Mouse (Mus musculus): ENCODE results near the gene Nr3c2.

Gene Nr3c2

DNA sequence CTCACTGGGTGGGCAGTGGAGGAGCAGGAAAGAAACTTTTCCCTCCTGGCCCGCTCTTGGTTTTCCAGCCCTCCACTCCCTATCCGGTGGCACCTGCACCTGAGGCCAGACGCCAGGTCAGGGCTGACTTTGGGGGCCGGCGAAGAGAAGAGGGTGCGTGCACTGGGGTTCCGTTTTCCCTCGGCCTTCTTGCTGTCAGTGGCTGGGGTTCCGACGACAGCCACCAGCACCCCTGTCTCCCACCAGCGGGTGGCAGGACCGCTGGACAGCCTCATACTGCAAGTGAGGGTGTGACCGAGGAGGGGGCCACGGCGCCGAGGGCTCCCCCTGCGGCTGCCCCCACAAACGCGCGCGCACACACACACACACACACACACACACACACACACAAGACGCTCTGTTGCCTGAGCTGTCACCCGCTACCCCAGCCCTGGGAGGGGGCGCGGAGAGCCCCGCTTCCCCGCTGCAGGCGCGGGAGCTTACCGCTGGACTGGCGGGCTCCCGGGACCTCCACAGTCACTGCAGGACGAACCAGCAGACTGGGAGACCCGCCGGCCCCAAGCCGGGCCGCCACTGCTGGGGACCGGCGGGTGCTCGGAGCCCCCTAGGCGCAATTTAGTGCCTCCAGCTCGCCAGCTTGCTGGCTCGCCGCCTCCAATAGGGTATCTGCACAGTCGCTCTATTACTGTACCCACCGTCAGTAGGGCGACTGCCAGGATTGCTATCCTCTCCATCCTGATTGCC lies at the start of gene Nr3c2:
Gene Nr3c2, plus strand, starts transcription at position 32 of the 744 bp plus-strand sequence.
- peak; percentile 48 for DNase-seq (ENCODE audit: low spot score)

DNA sequence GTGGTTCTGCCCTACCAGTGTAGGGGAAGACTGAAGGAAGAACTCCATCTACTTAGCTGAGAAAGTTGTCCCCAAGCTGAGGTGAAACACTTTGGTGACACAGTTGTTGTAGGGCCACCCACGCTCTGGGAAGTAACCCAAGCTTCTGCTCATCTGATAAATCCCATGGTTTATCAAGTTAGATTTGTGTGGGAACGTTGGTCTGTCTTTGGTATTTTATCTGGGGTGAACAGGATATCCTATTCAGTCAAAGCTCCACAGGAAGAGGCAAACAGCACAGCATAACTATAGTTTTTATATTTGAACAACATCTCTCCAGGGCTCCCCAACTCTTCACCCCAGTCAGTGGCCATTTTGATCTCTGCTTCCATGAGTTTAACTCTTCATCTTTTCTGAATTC lies 40.7 kb upstream of the Nr3c2 start:
- no peak for DNase-seq (ENCODE audit: low spot score)

DNA sequence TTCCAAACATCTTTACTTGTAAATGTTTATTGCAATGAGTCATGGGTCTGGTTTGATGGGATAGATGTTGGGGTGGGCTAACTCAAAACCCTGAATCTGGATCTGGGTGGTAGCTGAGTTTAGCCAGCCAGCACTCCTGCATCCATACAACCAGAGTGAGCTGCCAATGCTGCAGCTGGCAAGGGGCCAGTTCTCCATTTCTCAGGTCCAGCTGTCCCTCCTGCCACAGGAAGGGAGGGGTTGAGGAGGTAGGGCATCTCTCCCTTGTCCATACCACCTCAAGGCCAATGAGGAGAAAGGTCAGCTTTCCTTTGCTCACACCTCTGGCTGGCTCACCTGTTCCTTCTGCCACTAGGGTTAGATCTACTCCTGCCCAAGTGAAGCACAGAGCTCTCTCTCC lies 39.5 kb upstream of the Nr3c2 start:
- no peak for DNase-seq (ENCODE audit: low spot score)

DNA sequence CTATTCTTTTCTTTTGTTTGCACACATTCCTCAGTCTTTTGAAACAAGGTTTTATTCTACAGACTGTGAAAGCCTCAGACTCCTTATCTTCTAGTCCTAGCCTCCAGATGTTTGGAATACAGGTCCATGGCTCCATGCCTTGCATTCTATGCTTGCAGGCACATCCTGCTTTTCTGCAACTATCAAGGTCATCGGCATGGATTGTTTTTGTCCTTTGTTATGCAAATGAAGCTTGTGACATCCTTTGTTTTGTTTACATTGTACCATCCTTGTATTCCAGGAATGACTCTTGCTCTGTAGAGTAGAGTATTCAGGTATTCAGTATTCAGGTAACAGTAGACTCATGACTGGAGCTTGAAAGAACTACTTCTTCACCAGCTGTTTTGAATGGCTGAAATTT lies 36.2 kb upstream of the Nr3c2 start:
- DNase-seq (ENCODE audit: low spot score) = no peak

DNA sequence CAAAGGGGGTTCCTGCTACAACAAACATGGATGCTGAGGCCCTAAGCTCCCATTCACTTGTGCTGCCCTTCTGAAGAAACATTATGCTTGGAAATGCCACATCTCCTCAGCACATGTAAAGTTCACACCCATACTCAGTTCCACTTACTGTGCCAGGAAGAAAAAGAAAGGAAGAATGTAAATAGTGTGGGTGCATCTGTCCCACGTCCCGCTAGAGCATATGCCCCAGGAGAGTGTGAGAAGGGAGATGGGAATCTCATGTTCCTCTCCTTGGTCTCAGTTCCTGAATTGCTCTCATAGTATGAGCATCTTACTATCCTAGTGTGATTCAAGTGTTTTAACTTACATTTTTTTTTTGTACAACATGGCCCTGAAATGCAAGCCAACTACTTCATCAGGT lies 22.4 kb upstream of the Nr3c2 start:
- no peak for DNase-seq (ENCODE audit: low spot score)

DNA sequence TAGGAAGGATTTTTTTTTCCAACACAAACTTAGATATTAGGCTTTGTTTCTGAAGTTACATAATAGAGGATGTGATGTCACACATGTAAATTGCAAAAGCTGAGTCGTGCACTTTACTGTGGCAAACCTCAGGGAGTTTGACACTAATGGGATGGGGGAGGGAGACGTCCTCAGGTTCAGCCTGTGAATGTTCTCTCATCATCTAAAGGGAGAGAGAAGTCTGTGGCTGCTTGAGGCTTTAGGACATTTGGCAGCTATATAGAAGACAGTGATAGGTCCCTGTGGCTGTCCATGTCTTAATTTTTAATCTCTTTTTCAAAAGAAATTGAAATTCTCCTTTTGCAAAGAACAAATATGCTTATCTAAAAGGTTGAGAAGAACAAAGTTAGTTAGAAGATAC lies 2.2 kb upstream of the Nr3c2 start:
- DNase-seq (ENCODE audit: low spot score) = no peak

DNA sequence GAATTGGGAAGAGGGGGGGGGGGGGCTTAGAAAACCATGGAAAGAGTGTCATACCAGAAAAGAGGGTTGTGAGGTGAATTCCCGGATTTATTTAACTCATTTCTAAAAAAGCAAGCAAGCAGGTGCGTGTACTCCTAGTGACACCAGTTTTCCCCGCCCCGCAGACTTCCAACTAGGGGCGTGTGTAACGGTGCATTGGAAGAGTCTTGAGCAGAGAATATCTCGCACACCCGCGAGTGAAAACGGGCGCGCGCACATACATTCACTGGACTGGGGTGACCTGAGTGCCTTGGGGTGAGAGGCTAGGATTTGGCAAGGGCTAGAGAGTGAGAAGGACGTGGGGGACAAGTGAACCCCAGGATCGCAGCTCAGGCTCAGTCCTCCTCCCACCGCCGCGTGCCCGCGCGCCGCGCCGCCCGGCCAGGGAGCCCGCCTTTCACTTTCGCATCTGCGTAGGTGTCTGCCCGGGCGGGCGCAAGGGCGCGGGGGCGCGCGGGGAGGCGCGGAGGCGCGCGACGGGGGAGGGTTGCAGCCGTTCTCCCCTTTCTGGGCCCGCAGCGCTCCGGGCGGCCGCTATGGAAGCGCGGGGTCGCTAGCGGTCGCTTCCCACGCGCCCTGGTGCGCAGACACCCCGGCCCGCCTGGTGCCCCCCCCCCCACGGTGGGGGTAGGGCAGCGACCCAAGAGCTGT lies 376 bp upstream of the Nr3c2 start:
- peak; percentile 80 for DNase-seq (ENCODE audit: low spot score)

DNA sequence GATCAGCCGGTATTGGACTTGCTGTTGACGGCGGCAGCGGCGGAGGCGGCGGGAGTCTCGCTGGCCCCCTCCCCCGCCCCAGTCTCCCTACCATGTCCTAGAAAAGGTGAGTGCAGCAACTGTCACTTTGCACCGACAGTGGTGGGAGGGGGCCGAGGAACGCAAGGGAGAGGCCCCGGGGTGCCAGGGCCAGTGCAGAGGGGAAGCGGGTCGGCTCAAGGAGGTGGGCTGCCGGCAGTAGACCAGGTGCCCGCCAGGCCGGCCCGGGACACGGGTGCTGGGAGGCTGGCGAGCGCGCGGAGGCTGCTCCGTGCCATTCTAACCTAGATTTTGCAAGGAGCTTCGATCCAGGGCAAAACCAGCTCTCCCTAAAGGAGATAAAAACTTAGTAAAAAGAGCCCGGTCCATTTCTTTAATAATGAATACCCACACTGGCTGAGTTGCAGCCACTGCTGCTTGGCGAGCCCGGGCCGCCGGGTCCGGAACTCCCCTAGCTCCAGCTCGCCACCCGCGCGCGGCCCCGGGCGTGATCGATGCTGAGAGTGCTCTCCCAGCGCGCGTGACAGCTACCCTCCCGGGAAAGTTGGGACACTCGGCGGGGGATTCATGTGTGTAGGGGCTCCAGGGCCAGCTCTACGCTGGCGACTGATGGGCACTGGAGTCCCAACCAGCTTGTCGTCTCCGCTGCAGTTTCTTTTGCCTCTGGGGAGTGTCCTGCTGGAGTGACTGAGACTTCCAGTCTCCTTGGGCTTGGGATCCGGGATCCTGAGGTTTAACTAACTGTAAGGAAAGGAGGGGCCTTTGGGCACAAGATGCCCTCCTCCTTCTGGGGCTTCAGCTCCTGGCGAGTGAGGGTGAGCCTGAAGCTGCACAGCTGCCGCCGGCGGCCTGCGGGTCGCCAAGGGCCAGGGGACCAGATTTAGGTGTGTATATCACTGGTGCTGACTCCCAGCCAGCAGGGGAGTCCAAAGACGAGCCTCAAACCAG lies 1.2 kb downstream of the Nr3c2 start:
- DNase-seq (ENCODE audit: low spot score) = peak; percentile 63

DNA sequence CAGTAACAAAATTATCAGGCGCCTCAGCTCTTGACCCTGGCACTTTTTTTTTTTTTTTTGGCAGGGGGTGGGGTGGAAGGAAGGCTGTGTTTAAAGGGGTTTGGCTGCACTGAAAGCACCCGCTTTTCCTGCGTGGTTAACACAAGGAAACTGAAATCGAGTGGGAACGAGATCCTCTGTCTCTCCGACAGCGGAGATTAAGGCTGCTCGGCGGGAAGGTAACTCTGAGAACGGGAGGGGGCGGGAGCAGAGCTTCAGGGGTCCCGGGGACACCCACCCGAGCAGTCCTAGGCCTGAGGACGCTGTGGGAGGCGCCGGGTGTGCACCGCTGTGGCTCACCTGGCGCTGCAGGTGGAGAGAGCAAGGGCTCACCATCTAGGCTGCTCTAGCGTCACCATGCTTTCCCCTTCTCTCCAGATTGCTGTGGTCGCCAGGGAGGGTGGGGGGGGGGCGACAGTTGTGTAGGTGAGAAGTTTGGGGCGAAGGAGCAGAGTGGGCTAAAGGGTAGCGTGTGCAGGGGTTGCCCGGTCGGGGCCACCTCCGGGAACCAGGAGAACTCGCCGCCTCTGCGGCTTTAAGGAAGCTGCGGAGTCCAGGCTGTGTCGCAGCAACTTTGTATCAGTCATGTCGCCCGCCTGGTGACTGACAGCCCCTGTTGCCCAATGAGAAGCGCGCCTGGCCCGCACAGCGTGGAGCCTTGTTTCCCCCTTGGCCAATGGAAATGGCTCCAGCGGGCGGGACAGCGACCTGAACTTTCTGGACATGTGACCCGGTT lies 2.4 kb downstream of the Nr3c2 start:
- peak; percentile 95 for DNase-seq (ENCODE audit: low spot score)

DNA sequence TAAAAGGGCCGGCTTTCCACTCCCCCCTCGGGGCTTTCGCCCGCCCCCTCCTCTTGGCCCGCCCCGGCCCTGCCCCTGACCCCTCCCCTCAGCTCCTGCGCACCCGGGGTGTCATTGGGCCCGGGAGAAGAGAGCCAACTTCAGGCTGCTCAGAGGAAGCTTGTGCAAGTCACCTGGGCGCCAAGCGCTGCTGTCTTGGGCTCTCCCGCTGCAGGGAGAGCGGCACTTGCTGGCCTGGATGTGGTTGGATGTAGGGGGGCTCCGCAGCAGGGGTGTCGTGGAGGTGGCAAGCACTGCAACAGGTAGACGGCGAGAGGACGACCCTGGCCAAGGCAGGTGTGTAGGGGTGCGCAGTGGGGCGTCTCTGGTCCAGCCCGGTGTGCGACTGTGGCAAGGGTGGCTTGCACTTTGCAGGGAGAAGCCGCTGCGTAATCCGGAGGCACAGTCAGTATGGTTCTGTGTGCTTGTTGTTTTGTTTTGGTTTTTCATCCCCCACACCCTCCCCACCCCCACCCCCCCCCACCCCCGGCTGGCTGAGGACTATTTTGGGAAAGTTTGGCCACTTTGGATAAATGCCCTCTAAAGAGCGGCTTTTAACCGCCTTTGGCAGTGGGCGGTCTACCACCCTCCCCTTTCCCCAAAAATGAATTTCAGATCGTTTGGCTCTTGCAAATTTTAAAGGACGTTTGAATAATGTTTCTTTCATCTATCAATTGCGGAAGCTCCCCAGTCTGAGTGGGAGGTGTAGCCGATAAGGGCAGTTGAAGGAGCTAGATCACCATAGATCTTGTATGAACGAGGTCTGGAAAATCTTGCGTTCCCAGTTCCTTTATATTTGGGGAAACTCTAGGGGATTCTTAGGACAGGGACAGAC lies 3.2 kb downstream of the Nr3c2 start:
- DNase-seq (ENCODE audit: low spot score) = no peak

DNA sequence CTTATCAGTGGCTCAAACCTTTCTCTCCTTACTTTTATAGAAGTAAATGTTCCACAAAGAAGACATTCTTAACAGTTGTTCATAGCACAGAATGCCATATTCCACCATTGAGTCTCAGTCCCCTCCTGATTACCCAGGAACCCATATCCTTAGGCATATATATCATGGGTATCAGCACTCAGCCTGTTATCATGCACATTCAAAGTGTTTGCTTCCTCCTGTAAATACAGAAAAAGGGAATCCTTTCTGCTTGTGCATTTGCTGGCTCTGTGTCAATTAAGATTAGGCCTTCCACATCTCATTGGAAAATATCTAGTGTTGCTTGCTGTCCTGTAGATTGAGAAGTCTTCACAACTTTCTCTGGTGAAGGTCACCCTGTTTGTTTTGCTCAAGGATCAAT lies 12.0 kb downstream of the Nr3c2 start:
- no peak for DNase-seq (ENCODE audit: low spot score)

DNA sequence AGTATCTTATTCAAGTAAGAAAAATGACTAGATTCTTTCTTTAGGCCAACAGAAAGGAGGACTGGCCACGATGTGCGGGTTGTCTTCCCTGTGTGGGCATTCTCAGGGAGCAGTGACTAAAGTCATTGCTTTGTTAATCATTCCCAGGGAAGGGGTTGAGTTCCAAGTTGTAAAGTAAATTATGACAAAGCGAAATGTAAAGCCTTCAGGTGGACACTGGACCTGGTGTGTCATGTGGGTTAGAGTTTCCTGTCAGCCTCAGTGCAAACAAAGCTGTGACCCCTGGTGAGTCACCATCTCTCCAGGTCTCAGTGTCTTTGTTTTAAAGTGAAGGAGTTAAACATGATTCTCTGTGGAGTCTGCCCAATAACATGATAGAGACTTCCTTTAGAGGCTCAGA lies 13.4 kb downstream of the Nr3c2 start:
- DNase-seq (ENCODE audit: low spot score) = no peak

DNA sequence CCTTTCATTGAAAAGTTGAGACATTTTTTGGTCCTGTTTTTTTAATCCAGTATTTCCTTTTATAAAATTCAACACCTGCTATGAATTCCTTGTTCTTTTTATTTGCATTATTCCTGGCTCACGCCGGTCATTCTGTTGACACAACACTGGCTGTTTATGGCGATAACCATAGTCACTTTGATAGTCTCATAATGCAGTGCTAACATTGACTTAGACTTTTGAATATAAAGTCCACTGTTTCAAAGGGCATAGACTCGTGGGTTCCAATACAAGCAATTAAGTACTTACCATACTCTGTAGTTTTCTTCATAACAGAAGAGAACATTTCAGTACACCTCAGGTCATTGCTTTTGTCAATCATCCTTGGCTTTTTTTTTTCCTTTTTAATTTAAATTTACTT lies 14.0 kb downstream of the Nr3c2 start:
- DNase-seq (ENCODE audit: low spot score) = no peak

DNA sequence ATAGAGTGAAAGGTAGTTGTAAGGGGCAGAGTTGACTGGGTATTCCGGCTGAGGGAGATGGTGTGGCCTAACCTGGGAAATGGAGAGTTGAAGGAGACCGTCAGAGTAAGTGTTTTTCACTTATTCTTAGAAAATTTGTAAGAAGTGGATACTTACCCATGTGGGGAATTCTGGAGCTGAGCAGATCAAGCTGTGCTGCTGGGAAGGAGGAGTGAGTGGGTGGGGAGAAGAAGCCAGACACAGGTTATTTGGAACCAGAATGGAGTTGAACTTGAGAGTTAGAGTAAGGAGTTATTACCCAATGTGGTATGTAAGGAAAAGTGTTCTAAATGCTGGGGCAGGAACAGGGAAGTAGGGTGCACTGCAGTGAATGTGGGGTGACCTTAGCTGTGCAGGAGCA lies 16.0 kb downstream of the Nr3c2 start:
- no peak for DNase-seq (ENCODE audit: low spot score)

DNA sequence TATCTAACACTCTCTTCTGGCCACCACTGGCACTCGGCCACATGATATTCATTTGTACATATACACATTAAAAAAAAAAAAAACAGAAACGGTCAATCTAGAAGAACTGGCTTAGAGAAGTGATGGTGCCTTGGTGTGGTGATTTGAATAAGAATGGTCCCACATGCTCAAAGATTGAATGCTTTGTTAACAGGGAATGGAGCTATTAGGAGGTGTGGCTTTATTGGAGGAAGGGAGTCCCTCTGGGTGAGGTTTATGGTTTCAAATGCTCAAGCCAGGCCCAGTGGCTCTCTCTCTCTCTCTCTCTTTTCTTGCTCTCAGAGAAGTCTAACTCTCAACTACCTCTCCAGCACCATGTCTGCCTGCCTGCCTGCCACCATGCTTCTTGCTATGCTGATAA lies 20.3 kb downstream of the Nr3c2 start:
- DNase-seq (ENCODE audit: low spot score) = no peak

DNA sequence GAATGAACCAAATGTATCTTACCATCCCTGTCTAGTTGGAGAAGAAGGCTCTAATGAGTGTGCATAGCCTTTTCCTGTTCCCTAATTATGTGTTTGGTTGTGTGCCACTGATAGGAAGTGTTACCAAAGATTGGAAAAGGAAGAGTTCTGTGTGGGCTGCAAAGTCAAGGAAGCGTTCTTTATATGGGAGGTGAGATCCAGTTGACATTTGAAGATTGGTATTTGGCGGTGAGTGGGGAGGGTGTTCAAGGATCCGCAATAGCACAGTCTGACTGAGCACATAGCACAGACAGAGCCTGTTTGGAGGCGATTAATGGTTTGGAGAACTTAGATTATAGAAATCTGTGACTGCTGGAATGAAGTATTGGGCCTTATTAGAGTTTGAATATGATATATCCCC lies 24.9 kb downstream of the Nr3c2 start:
- DNase-seq (ENCODE audit: low spot score) = no peak

DNA sequence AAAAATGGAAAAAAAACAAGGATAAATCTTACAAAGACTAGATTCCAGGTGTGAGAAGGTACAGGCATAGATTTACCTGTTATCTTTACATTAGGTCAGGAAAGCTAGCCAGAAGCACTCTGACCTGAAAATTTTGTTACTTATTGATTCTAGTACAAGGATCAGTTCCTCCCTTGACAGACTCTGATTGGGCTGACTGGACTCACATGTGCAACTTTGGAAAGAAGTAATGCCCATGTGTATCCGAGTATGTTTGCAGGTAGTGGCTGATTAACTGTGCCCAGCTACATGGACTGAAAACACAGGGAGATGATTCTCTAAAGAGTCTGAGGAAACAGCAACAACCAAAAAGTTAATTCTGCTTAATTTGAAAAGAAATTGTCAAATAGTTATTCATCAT lies 29.1 kb downstream of the Nr3c2 start:
- no peak for DNase-seq (ENCODE audit: low spot score)

DNA sequence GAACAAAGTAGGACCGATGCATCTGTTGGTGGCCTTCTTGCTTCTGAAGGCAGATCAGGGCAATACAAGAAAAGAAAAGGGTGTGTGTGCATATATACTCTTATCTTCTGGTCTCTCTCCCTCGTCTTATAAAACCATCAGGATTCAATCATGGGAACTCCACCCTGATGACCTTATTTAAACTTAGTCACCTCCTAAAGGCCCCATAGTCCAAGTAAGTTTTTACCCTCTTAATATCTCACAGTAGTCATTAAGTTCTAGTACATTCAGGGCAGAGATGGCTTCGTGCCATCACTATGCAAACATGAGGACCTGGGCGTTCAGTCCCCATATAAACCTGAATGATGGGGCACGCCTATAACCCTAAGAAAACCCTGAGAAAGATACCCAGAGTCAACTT lies 29.6 kb downstream of the Nr3c2 start:
- no peak for DNase-seq (ENCODE audit: low spot score)

DNA sequence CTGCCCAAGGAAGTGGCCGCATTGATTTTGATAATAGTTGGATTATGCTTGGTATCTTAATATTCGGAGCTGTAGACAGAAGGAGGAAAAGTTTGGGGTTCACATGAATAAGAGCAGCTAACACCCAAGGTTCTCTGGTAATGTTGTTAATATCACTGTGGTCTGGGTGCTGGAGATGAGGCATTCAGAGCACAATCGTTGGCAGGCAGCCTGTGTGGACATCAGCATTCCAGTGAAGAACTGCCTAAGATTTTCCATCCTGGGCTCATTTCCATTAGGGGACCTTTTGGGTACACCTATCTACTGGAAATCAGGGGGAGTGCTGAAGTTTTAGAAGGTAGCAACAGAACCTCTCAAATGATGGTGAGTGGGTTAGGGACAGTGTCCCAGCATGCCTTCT lies 65.8 kb downstream of the Nr3c2 start:
- DNase-seq (ENCODE audit: low spot score) = no peak

DNA sequence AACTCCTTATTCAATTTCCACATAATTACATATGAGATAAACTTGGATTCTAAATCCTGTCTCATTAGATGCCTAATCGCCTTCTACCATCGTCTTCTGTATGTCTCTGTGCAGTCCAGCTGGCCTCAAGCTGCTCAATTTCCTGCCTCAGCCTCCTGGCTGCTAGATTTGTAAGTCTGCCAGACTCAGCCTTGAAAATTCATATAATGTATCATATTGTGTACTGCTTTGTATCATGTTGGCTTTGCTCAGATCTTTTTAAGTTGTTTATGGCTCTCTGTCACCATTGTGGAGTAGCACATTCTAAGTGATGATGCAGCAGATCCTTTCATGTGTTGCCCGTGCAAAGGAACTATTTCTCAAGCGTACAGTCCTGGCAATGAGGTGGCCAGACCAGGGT lies 71.9 kb downstream of the Nr3c2 start:
- DNase-seq (ENCODE audit: low spot score) = no peak

Measured in testis, postnatal 10 days (tissue).